Mouse (Mus musculus) kidney, adult 8-10 months (tissue): ENCODE measurements around the gene Tmem44.
A peak's percentile ranks its signal among the peaks of the same experiment; 100 is the strongest.
"Not testable (repeated sequence)": the region's sequence is repeated elsewhere in the genome, so short reads cannot be mapped to it uniquely, and the experiment has no call there.

Experiments used
- DNase-seq, 2 experiments: peaks; one replicate each; pipeline ENCODE4 v3.0.0; 2022

The Tmem44 gene

GRCm38 (mm10) chr16:30490791-30491190 is 59.9 kb downstream of the Tmem44 start:
- DNase-seq = no peak

DNA sequence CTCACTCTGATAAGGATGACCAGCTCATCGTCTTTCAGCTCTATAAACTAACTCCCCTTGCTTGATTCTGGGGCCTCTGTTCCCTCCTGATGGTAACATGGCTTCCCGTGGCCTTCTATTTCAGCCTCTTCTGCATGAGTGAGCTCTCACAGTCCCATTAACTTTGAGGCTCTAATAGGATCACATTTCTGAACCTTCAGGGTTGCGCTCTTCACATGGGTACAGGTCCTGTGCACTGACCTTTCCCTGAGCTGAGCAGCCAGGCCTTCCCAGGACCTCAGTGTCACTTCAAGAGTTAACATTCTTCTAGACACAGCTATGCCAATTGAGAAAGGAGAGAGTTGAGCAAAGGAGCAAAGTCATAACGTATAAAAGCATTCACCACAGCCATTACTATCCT is 60.3 kb downstream of the Tmem44 start:
- DNase-seq = peak; percentile 53 to 63

DNA sequence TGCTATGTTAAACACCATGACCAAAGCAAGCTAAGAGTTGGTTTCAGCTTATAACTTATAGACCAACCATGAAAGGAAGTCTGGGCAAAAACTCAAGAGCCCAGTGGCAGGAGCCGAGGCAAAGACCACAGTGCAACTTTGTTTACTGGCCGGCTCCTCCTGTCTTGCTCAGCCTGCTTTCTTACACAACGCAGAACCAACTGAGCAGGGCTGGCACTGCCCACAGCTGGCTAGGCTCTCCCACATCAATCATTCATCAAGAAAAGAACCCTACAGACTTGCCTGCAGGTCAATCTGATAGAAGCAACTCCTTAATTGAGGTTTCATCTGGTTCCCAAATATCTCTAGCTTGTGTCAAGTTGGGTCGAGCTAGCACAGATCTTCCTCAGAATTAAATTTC is 61.0 kb downstream of the Tmem44 start:
- DNase-seq = peak; percentile 69 to 76

GRCm38 (mm10) chr16:30486498-30486897 is 64.1 kb downstream of the Tmem44 start:
- peak; percentile 47 to 68 for DNase-seq

- DNase-seq = peak; percentile 13 to 33
These were observed 72.9 kb downstream of the Tmem44 start for GRCm38 (mm10) chr16:30477791-30478190.

- peak in 1 of 2 experiments; percentile 10 for DNase-seq
These were observed 73.6 kb downstream of the Tmem44 start for GRCm38 (mm10) chr16:30477006-30477405.

DNA sequence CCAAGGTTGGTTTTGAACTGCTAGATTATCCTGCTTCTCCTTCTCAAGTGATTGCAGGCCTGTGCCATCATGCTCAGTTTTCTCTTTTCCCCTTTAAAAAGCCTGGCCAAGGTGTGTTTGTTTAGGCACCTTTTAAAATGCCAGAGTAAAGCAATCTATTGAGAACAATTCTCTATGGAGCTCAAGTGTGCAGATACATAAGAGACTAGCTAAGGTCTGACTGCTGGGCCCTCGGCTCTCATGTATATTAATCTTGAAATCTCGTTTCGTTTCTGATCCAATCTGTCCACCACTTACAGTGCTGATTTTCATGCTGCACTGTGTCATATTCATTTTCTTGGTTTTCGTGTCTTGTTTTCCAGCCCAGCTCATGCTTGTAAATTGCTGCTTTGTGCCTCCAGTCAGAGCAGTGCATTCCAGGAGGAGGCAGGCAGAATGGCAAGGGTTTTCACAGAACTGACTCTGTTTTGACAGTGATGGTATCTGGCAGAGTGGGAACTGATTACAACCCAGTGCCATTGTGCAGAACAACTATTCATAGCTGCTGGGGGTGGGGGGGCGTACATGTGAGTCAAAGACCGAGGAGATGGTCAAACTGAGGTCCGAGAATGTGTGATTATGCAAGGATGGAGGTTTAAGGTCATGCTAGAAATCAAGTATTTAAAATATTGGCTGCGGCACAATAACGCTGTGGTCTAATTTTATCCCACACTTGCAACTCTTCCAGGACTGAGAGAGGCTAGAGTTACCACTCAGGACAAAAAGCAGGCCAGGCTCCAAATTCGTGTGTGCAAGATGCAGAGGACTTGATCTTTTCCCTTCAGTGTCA is 74.8 kb downstream of the Tmem44 start:
- no peak for DNase-seq

- no peak for DNase-seq
These were observed 78.2 kb downstream of the Tmem44 start for GRCm38 (mm10) chr16:30472447-30472846.

DNA sequence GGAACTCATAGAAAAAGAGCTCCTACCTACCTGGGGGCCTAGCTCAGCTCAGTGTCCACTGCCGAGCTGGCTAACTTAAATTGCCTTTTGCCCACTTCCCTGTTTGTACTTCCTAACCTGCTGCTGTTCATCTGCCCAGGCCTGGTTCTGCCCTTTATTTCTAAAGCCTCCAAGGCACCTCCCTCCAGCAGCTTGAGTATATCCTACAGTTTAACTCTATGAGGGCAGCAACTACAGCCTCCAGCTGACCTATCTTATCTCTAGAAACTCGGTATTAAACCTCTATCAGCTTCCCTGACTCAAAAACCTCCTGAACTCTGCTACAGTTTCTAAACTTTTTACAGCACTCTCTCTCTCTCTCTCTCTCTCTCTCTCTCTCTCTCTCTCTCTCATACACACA is 78.7 kb downstream of the Tmem44 start:
- no peak for DNase-seq

- no peak for DNase-seq
These were observed 81.7 kb downstream of the Tmem44 start for GRCm38 (mm10) chr16:30468944-30469343.

GRCm38 (mm10) chr16:30465680-30466298 is 84.9 kb downstream of the Tmem44 start:
- no peak for DNase-seq

DNA sequence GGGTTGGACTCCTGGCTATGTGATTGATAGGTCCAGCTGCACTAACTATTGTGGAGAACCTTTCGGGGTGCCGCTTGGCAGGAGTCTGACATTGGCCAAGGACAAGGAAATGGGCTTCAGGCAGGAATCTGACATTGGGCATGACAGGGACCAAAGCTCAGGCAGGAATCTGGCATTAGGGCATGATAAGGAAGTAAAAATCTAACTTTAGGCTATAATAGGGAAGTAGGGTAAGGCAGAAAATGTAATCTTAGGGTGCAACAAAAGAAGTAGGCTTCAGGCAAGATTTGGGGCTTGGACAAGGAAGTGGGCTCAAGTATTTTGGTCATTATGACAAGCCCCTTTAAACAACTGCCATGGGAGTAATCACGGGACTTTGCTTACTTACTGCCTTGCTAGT is 85.9 kb downstream of the Tmem44 start:
- DNase-seq = not testable (repeated sequence)
